Mouse (Mus musculus): ENCODE results near the gene Ppm1h. TPM values are rescaled to one million over a fixed set of nuclear protein-coding genes. Genes with fewer than 3 reads are reported as not detected.

Ppm1h gene
- polyA plus RNA-seq, 1 experiment from 2014 or later: 31.2 TPM

GRCm38 (mm10) chr10:122732146-122732545 is 53.6 kb downstream of the Ppm1h start:
- H3K36me3 ChIP-seq: no peaks in the 10 kb centered on the region
- WGBS: 95% methylated on average over 3 of the region's 3 CpGs
- no peaks in the 10 kb centered on the region for H3K9me3 ChIP-seq
- no peak overlapping the region for H3K9ac ChIP-seq
- H3K4me2 ChIP-seq: no peak overlapping the region
- no peak overlapping the region for H3K27ac ChIP-seq (replicated peaks)
- ATAC-seq (ENCODE audit: low FRiP score, low read depth): no peak
- H3K27me3 ChIP-seq: no peaks in the 10 kb centered on the region
- no peak overlapping the region for H3K4me3 ChIP-seq
- no peaks in the 10 kb centered on the region for H3K4me1 ChIP-seq (replicated peaks)

- Histone ChIP-seq H3K27me3 (no peaks in the 10 kb centered on the region), H3K4me3 (no peak overlapping the region), H3K4me1 (replicated peaks) (no peaks in the 10 kb centered on the region), H3K4me2 (no peak overlapping the region), H3K36me3 (no peaks in the 10 kb centered on the region), H3K27ac (replicated peaks) (no peak overlapping the region), H3K9ac (no peak overlapping the region), H3K9me3 (no peaks in the 10 kb centered on the region)
- WGBS: 93% methylated on average over 4 of the region's 4 CpGs
- ATAC-seq (ENCODE audit: low FRiP score, low read depth): no peak
Observed at GRCm38 (mm10) chr10:122734521-122734920, 56.0 kb downstream of the Ppm1h start.

- Histone ChIP-seq H3K9me3 (no peaks in the 10 kb centered on the region), H3K4me2 (no peak overlapping the region), H3K9ac (no peak overlapping the region), H3K27me3 (no peaks in the 10 kb centered on the region), H3K36me3 (no peaks in the 10 kb centered on the region), H3K4me3 (no peak overlapping the region), H3K4me1 (replicated peaks) (no peaks in the 10 kb centered on the region; the same call in 1 of the 2 replicates), H3K27ac (replicated peaks) (no peak overlapping the region)
- 91% methylated on average over 7 of the region's 7 CpGs for WGBS
- ATAC-seq (ENCODE audit: low FRiP score, low read depth): no peak
Observed at GRCm38 (mm10) chr10:122735284-122735784, 56.8 kb downstream of the Ppm1h start.

GRCm38 (mm10) chr10:122736835-122737234 is 58.3 kb downstream of the Ppm1h start:
- Histone ChIP-seq H3K4me2 (no peak overlapping the region), H3K36me3 (no peaks in the 10 kb centered on the region), H3K4me3 (no peak overlapping the region), H3K9ac (no peak overlapping the region), H3K4me1 (replicated peaks) (peaks cover 10% of the 10 kb centered on the region), H3K9me3 (no peaks in the 10 kb centered on the region), H3K27me3 (no peaks in the 10 kb centered on the region), H3K27ac (replicated peaks) (no peak overlapping the region)
- ATAC-seq (ENCODE audit: low FRiP score, low read depth): no peak
- WGBS: 92% methylated on average over 4 of the region's 4 CpGs

GRCm38 (mm10) chr10:122738526-122738925 is 60.0 kb downstream of the Ppm1h start:
- no peak overlapping the region for H3K27ac ChIP-seq (replicated peaks)
- no peaks in the 10 kb centered on the region for H3K36me3 ChIP-seq
- no peak for ATAC-seq (ENCODE audit: low FRiP score, low read depth)
- H3K9me3 ChIP-seq: no peaks in the 10 kb centered on the region
- WGBS: 93% methylated on average over 10 of the region's 10 CpGs
- H3K4me2 ChIP-seq: no peak overlapping the region
- no peaks in the 10 kb centered on the region for H3K27me3 ChIP-seq
- no peak overlapping the region for H3K9ac ChIP-seq
- peaks cover 10% of the 10 kb centered on the region for H3K4me1 ChIP-seq (replicated peaks)
- H3K4me3 ChIP-seq: no peak overlapping the region

- no peak overlapping the region for H3K9ac ChIP-seq
- H3K27me3 ChIP-seq: no peaks in the 10 kb centered on the region
- no peak overlapping the region for H3K4me2 ChIP-seq
- 90% methylated on average over 4 of the region's 4 CpGs for WGBS
- no peak for ATAC-seq (ENCODE audit: low FRiP score, low read depth)
- H3K4me3 ChIP-seq: no peak overlapping the region
- H3K27ac ChIP-seq (replicated peaks): no peak overlapping the region
- no peaks in the 10 kb centered on the region for H3K36me3 ChIP-seq
- no peaks in the 10 kb centered on the region for H3K9me3 ChIP-seq
- peaks cover 10% of the 10 kb centered on the region for H3K4me1 ChIP-seq (replicated peaks)
Observed at GRCm38 (mm10) chr10:122739037-122739436, 60.5 kb downstream of the Ppm1h start.

GRCm38 (mm10) chr10:122740117-122740516 is 61.6 kb downstream of the Ppm1h start:
- Histone ChIP-seq H3K27me3 (no peaks in the 10 kb centered on the region), H3K9ac (no peak overlapping the region), H3K4me3 (no peak overlapping the region), H3K27ac (replicated peaks) (no peak overlapping the region), H3K36me3 (no peaks in the 10 kb centered on the region), H3K9me3 (no peaks in the 10 kb centered on the region), H3K4me2 (no peak overlapping the region), H3K4me1 (replicated peaks) (peaks cover 10% of the 10 kb centered on the region)
- 86% methylated on average over 4 of the region's 4 CpGs for WGBS
- no peak for ATAC-seq (ENCODE audit: low FRiP score, low read depth)

GRCm38 (mm10) chr10:122741191-122741590 is 62.6 kb downstream of the Ppm1h start:
- H3K36me3 ChIP-seq: no peaks in the 10 kb centered on the region
- H3K4me1 ChIP-seq (replicated peaks): peaks cover 10% of the 10 kb centered on the region
- peak overlapping the region; percentile 59; the same call in 1 of the 2 replicates for H3K27ac ChIP-seq (replicated peaks)
- ATAC-seq (ENCODE audit: low FRiP score, low read depth): no peak
- WGBS: 46% methylated on average over 7 of the region's 7 CpGs
- no peak overlapping the region for H3K4me2 ChIP-seq
- H3K9me3 ChIP-seq: no peaks in the 10 kb centered on the region
- no peak overlapping the region for H3K9ac ChIP-seq
- H3K4me3 ChIP-seq: no peak overlapping the region
- H3K27me3 ChIP-seq: no peaks in the 10 kb centered on the region

- Histone ChIP-seq H3K4me1 (replicated peaks) (peaks cover 10% of the 10 kb centered on the region), H3K27me3 (no peaks in the 10 kb centered on the region), H3K9ac (no peak overlapping the region), H3K27ac (replicated peaks) (no peak overlapping the region), H3K36me3 (no peaks in the 10 kb centered on the region), H3K9me3 (no peaks in the 10 kb centered on the region), H3K4me2 (no peak overlapping the region), H3K4me3 (no peak overlapping the region)
- 86% methylated on average over 2 of the region's 2 CpGs for WGBS
- ATAC-seq (ENCODE audit: low FRiP score, low read depth): no peak
Observed at GRCm38 (mm10) chr10:122742136-122742535, 63.6 kb downstream of the Ppm1h start.

GRCm38 (mm10) chr10:122743361-122743760 is 64.8 kb downstream of the Ppm1h start:
- H3K27me3 ChIP-seq: no peaks in the 10 kb centered on the region
- ATAC-seq (ENCODE audit: low FRiP score, low read depth): no peak
- 96% methylated on average over 2 of the region's 2 CpGs for WGBS

GRCm38 (mm10) chr10:122744970-122745369 is 66.4 kb downstream of the Ppm1h start:
- Histone ChIP-seq H3K4me2 (no peak overlapping the region), H3K36me3 (no peaks in the 10 kb centered on the region), H3K9me3 (no peaks in the 10 kb centered on the region), H3K4me3 (no peak overlapping the region), H3K9ac (no peak overlapping the region), H3K27ac (replicated peaks) (no peak overlapping the region), H3K27me3 (no peaks in the 10 kb centered on the region), H3K4me1 (replicated peaks) (peaks cover 10% of the 10 kb centered on the region)
- WGBS: 96% methylated on average over 2 of the region's 2 CpGs
- no peak for ATAC-seq (ENCODE audit: low FRiP score, low read depth)

More at GRCm38 (mm10) chr10:122743361-122743760, 64.8 kb downstream of the Ppm1h start:
- Histone ChIP-seq H3K27ac (replicated peaks) (no peak overlapping the region), H3K9me3 (no peaks in the 10 kb centered on the region), H3K9ac (no peak overlapping the region), H3K4me1 (replicated peaks) (peaks cover 10% of the 10 kb centered on the region), H3K36me3 (no peaks in the 10 kb centered on the region), H3K4me2 (no peak overlapping the region), H3K4me3 (no peak overlapping the region)

- H3K4me1 ChIP-seq (replicated peaks): peaks cover 4% of the 10 kb centered on the region
- H3K27me3 ChIP-seq: no peaks in the 10 kb centered on the region
- no peak overlapping the region for H3K4me2 ChIP-seq
- 0 out of 2 replicates have a peak, but pooled peaks cover 4% of the 10 kb centered on the region for H3K9me3 ChIP-seq
- WGBS: 82% methylated on average over 7 of the region's 7 CpGs
- ATAC-seq (ENCODE audit: low FRiP score, low read depth): no peak
- no peak overlapping the region for H3K4me3 ChIP-seq
- H3K9ac ChIP-seq: no peak overlapping the region
- no peaks in the 10 kb centered on the region for H3K36me3 ChIP-seq
- no peak overlapping the region for H3K27ac ChIP-seq (replicated peaks)
Observed at GRCm38 (mm10) chr10:122746211-122746610, 67.6 kb downstream of the Ppm1h start.
